Mouse (Mus musculus): ENCODE measurements around the gene Zzef1. TPM values are rescaled to one million over a fixed set of nuclear protein-coding genes. Genes with fewer than 3 reads are reported as not detected.

Gene Zzef1
- total RNA-seq, 2 experiments from 2014 or later = 17.2 to 21.7 TPM

DNA sequence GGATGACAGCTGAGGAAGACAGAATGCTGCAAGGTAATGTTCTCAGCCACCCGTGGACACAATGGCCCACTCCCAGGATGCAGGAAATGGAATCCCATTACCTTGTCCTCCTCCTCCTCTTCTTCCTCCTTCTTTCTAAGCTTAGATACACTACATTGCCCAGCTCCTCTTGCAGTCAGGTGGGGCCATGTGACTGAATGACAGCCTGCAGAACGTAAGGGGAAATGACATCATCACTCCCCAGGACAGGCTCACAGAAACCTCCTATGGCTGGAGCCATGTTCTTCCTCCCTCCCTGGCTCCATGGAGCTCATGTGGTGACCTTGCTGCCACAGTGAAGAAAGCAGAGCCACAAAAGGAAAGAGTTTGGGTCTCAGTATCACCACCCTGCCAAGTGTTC lies 161.3 kb downstream of the Zzef1 start:
- no peak for DNase-seq

DNA sequence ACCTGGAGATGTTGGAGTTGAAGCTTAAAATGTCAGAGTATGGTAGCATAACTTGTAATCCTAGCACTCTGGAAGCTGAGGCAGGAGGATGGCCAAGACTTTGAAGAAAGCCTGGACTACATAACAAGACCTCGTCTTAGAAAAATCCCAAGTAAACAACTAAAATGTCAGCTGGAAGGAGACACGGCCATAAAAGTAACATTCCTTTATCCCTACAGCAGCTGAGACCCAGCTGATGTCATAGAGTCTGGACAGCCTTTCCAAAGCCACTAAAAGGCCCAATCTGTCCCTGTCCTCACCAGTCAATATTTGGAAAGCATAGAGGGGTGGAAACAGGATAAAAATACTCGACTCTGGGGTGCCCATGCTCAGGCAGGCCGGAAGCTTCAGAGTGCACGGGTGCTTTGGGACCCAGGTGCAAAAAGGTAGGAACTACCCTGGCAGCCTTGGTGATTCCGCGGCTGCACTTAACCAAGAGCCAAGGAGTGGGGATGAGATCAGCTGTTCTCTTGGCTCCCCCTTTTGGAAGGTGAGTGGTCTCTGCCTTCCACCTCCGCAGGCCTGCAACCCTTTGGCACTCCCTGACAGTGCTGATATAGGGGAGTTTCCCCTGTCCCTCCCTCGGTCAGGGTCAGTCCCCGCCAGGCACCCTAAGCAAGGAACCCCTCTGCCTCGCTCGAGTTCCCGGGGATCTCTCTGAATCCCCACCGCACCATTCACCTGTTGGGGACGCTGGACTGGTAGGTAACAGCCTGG lies 164.1 kb downstream of the Zzef1 start:
- no peak for DNase-seq

- no peak for DNase-seq
These were observed 164.7 kb downstream of the Zzef1 start for GRCm38 (mm10) chr11:72960723-72961071.

GRCm38 (mm10) chr11:72961072-72961980 lies 165.3 kb downstream of the Zzef1 start, which contains the start of gene Atp2a3:
TSS of gene Atp2a3 (plus strand) at chr11:72961169.
- DNase-seq = peak; percentile 38

GRCm38 (mm10) chr11:72962378-72962777 lies 166.4 kb downstream of the Zzef1 start:
- DNase-seq = no peak

- no peak for DNase-seq
These were observed 167.2 kb downstream of the Zzef1 start for GRCm38 (mm10) chr11:72963058-72963788.

- no peak for DNase-seq
These were observed 167.8 kb downstream of the Zzef1 start for GRCm38 (mm10) chr11:72963789-72964294.

- DNase-seq = no peak
These were observed 179.0 kb downstream of the Zzef1 start for GRCm38 (mm10) chr11:72974995-72975503.

Small RNAs within 50 kb of the gene (microRNA-seq; reads per million reads assigned to microRNA genes)
- 0 reads per million in 2 experiments for gene Gm44467

Other genes with a start within 250 kb of the Zzef1 start
- gene Spns3, start 245.7 kb upstream of the Zzef1 start, total RNA-seq (2021) = under 1 TPM; 0.21 to 0.63 TPM
- gene Ube2g1, start 188.9 kb upstream of the Zzef1 start, total RNA-seq (2021) = 10 to 100 TPM; 47.7 to 48.6 TPM
- 10 to 100 TPM; 17.0 to 21.9 TPM for gene Ankfy1, start 106.2 kb upstream of the Zzef1 start, total RNA-seq (2021)
- gene Cyb5d2, start 84 bp upstream of the Zzef1 start, total RNA-seq (2021) = 1 to 10 TPM; 8.0 to 8.4 TPM
- 10 to 100 TPM; 22.4 to 25.0 TPM for gene Atp2a3, start 164.9 kb downstream of the Zzef1 start, total RNA-seq (2021)
- gene P2rx1, start 202.9 kb downstream of the Zzef1 start, total RNA-seq (2021) = 1 to 10 TPM in 1 of 2 experiments, under 1 TPM in 1; 0.85 to 1.2 TPM
- gene Camkk1, start 222.8 kb downstream of the Zzef1 start, total RNA-seq (2021) = 1 to 10 TPM; 1.7 to 2.2 TPM

All from gastrocnemius, postnatal 10 days (tissue).